Mouse (Mus musculus): ENCODE results near the gene Gmnn.

- TF ChIP-seq POLR2A (IDR thresholded peaks at IDR 0.05; ENCODE audit: borderline replicate concordance, insufficient read depth, low read length), result no peak
- no peak for TF ChIP-seq CTCF (IDR thresholded peaks at IDR 0.05; ENCODE audit: borderline replicate concordance, insufficient read depth, low read depth, low read length)
Measured at GRCm38 (mm10) chr13:24702128-24702527, 59.6 kb downstream of the Gmnn start.
